Mouse (Mus musculus) lung, embryonic 15.5 days (tissue): Measurements from ENCODE around the gene Chd5. TPM values are rescaled to one million over a fixed set of nuclear protein-coding genes. Genes with fewer than 3 reads are reported as not detected.

Experiments
- ATAC-seq: fragments of 200-750 bp; cut with Nextera tagmentation; 2 replicates; pipeline ENCODE4 v1.8.0; 2017; ENCODE audit warnings: moderate number of reproducible peaks, borderline replicate concordance; ENCODE audit not compliant: low FRiP score, low TSS enrichment; ENCODE audit errors: extremely low read depth
- H3K27ac ChIP-seq: fragments of 300-500 bp; sonication (generic); 2 replicates; pipeline ENCODE4 v1.5.1; 2015; ENCODE audit warnings: moderate library complexity, mild to moderate bottlenecking, inconsistent platforms
- H3K27me3 ChIP-seq: fragments of 300-500 bp; sonication (generic); 2 replicates; pipeline ENCODE4 v1.6.1; 2015; ENCODE audit warnings: inconsistent platforms
- H3K36me3 ChIP-seq: fragments of 300-500 bp; sonication (generic); 2 replicates; pipeline ENCODE4 v1.6.1; 2015; ENCODE audit warnings: inconsistent platforms
- H3K4me1 ChIP-seq: fragments of 300-500 bp; sonication (generic); 2 replicates; pipeline ENCODE4 v1.6.1; 2015; ENCODE audit warnings: inconsistent platforms
- H3K4me2 ChIP-seq: fragments of 300-500 bp; sonication (generic); 2 replicates; pipeline ENCODE4 v1.6.1; 2015; ENCODE audit warnings: inconsistent platforms, mild to moderate bottlenecking, moderate library complexity
- H3K4me3 ChIP-seq: fragments of 300-500 bp; sonication (generic); 2 replicates; pipeline ENCODE4 v1.5.1; 2015; ENCODE audit warnings: mild to moderate bottlenecking, inconsistent platforms
- H3K9ac ChIP-seq: fragments of 300-500 bp; sonication (generic); 2 replicates; pipeline ENCODE4 v1.6.1; 2015; ENCODE audit warnings: inconsistent platforms
- H3K9me3 ChIP-seq: fragments of 300-500 bp; sonication (generic); 2 replicates; pipeline ENCODE4 v1.6.1; 2016; ENCODE audit warnings: inconsistent platforms
- WGBS: fragments of 180-500 bp; shearing (Covaris S2); methylation state at CpG from one replicate; pipeline ENCODE4 v1.1.7; 2015; 5-methylcytosine and 5-hydroxymethylcytosine counted together
- polyA plus RNA-seq: library from polyadenylated mRNA; unstranded; fragments of >200 nt; fragmentation: Nextera tagmentation; extraction: Ambion mirVana; gene quantifications from 2 replicates; pipeline ENCODE4 v1.2.1, GENCODE M21; 2015

Gene Chd5
- polyA plus RNA-seq, 1 experiment from 2014 or later: 0.10 TPM

GRCm38 (mm10) chr4:152321464-152321863 lies 17.0 kb upstream of the Chd5 start:
- Histone ChIP-seq H3K9me3 (no peaks in the 10 kb centered on the region), H3K27ac (no peak overlapping the region), H3K9ac (no peak overlapping the region), H3K4me2 (no peak overlapping the region), H3K36me3 (no peaks in the 10 kb centered on the region), H3K4me3 (no peak overlapping the region), H3K27me3 (peaks cover 22% of the 10 kb centered on the region), H3K4me1 (peaks cover 3% of the 10 kb centered on the region; the same call in 1 of the 2 replicates)
- 41% methylated on average over 5 of the region's 5 CpGs for WGBS
- no peak for ATAC-seq

GRCm38 (mm10) chr4:152324641-152325562 lies 13.5 kb upstream of the Chd5 start:
- H3K27me3 ChIP-seq: no peaks in the 10 kb centered on the region; the same call in 1 of the 2 replicates
- H3K4me2 ChIP-seq: peak overlapping the region; percentile 70
- peak; percentile 11; the same call in 1 of the 2 replicates for ATAC-seq
- H3K4me3 ChIP-seq: peak overlapping the region; percentile 90
- H3K36me3 ChIP-seq: peaks cover 18% of the 10 kb centered on the region
- H3K4me1 ChIP-seq: peaks cover 11% of the 10 kb centered on the region
- 50% methylated on average over 16 of the region's 16 CpGs for WGBS
- H3K27ac ChIP-seq: no peak overlapping the region; the same call in 1 of the 2 replicates
- peak overlapping the region; percentile 32; the same call in 1 of the 2 replicates for H3K9ac ChIP-seq
- H3K9me3 ChIP-seq: no peaks in the 10 kb centered on the region

- Histone ChIP-seq H3K4me2 (peak within 1 kb of the TSS; percentile 70), H3K36me3 (peaks cover 27% of the 10 kb centered on the region), H3K4me3 (peak within 1 kb of the TSS; percentile 90), H3K9me3 (no peaks in the 10 kb centered on the region), H3K9ac (peak within 1 kb of the TSS; percentile 92), H3K27me3 (no peaks in the 10 kb centered on the region; the same call in 1 of the 2 replicates), H3K4me1 (peaks cover 11% of the 10 kb centered on the region), H3K27ac (peak within 1 kb of the TSS; percentile 58)
- ATAC-seq: peak; percentile 97
- WGBS: under 1% methylated on average over 68 of the region's 70 CpGs
Measured at GRCm38 (mm10) chr4:152325574-152326411, 12.7 kb upstream of the Chd5 start, which contains the start of gene Rpl22. TSS of gene Rpl22 (plus strand) at chr4:152325742.

GRCm38 (mm10) chr4:152326543-152326942 lies 11.9 kb upstream of the Chd5 start:
- Histone ChIP-seq H3K4me1 (peaks cover 11% of the 10 kb centered on the region), H3K27ac (no peak overlapping the region), H3K9me3 (no peaks in the 10 kb centered on the region), H3K9ac (peak overlapping the region; percentile 92), H3K27me3 (no peaks in the 10 kb centered on the region), H3K4me2 (peak overlapping the region; percentile 70), H3K4me3 (peak overlapping the region; percentile 90), H3K36me3 (peaks cover 35% of the 10 kb centered on the region)
- ATAC-seq: no peak
- WGBS: 1% methylated on average over 11 of the region's 11 CpGs

- no peak overlapping the region for H3K9ac ChIP-seq
- ATAC-seq: no peak
- 75% methylated on average over 6 of the region's 6 CpGs for WGBS
- peaks cover 56% of the 10 kb centered on the region for H3K36me3 ChIP-seq
- no peak overlapping the region for H3K4me3 ChIP-seq
- no peaks in the 10 kb centered on the region for H3K9me3 ChIP-seq
- no peaks in the 10 kb centered on the region for H3K27me3 ChIP-seq
- no peak overlapping the region for H3K27ac ChIP-seq
- peaks cover 11% of the 10 kb centered on the region for H3K4me1 ChIP-seq
- H3K4me2 ChIP-seq: no peak overlapping the region
Measured at GRCm38 (mm10) chr4:152328691-152329090, 9.8 kb upstream of the Chd5 start.

- peak; percentile 51; the same call in 1 of the 2 replicates for ATAC-seq
- H3K36me3 ChIP-seq: peaks cover 73% of the 10 kb centered on the region
- no peak overlapping the region for H3K9ac ChIP-seq
- H3K27ac ChIP-seq: no peak overlapping the region
- no peaks in the 10 kb centered on the region for H3K4me1 ChIP-seq
- no peak overlapping the region for H3K4me2 ChIP-seq
- H3K9me3 ChIP-seq: no peaks in the 10 kb centered on the region
- WGBS: 18% methylated on average over 2 of the region's 2 CpGs
- H3K4me3 ChIP-seq: no peak overlapping the region
- H3K27me3 ChIP-seq: peaks cover 22% of the 10 kb centered on the region
Measured at GRCm38 (mm10) chr4:152332952-152333351, 5.5 kb upstream of the Chd5 start.

GRCm38 (mm10) chr4:152333587-152333986 lies 4.9 kb upstream of the Chd5 start:
- H3K4me1 ChIP-seq: peaks cover 2% of the 10 kb centered on the region
- ATAC-seq: no peak
- H3K4me3 ChIP-seq: no peak overlapping the region
- 93% methylated on average over 12 of the region's 12 CpGs for WGBS
- peaks cover 28% of the 10 kb centered on the region for H3K27me3 ChIP-seq
- peaks cover 69% of the 10 kb centered on the region for H3K36me3 ChIP-seq
- H3K27ac ChIP-seq: no peak overlapping the region
- no peak overlapping the region for H3K4me2 ChIP-seq
- H3K9ac ChIP-seq: no peak overlapping the region
- no peaks in the 10 kb centered on the region for H3K9me3 ChIP-seq

- H3K36me3 ChIP-seq: peaks cover 27% of the 10 kb centered on the region
- no peak for ATAC-seq
- H3K4me2 ChIP-seq: no peak overlapping the region
- H3K27me3 ChIP-seq: peaks cover 67% of the 10 kb centered on the region
- no peak overlapping the region for H3K27ac ChIP-seq
- H3K4me3 ChIP-seq: no peak overlapping the region
- no peak overlapping the region for H3K9ac ChIP-seq
- peaks cover 10% of the 10 kb centered on the region for H3K4me1 ChIP-seq
- WGBS: 22% methylated on average over 6 of the region's 6 CpGs
- no peaks in the 10 kb centered on the region for H3K9me3 ChIP-seq
Measured at GRCm38 (mm10) chr4:152337772-152338171, 679 bp upstream of the Chd5 start.

- H3K9me3 ChIP-seq: no peaks in the 10 kb centered on the region
- H3K36me3 ChIP-seq: peaks cover 13% of the 10 kb centered on the region
- H3K4me1 ChIP-seq: peaks cover 10% of the 10 kb centered on the region
- 3% methylated on average over 25 of the region's 26 CpGs for WGBS
- H3K4me2 ChIP-seq: peak overlapping the region; percentile 95
- peak overlapping the region; percentile 47 for H3K4me3 ChIP-seq
- no peak overlapping the region for H3K27ac ChIP-seq
- ATAC-seq: no peak
- H3K27me3 ChIP-seq: peaks cover 74% of the 10 kb centered on the region
- H3K9ac ChIP-seq: no peak overlapping the region; the same call in 1 of the 2 replicates
Measured at GRCm38 (mm10) chr4:152339293-152339790, 891 bp downstream of the Chd5 start.

- peak; percentile 23; the same call in 1 of the 2 replicates for ATAC-seq
- no peak overlapping the region for H3K4me2 ChIP-seq
- H3K36me3 ChIP-seq: peaks cover 3% of the 10 kb centered on the region; the same call in 1 of the 2 replicates
- H3K9me3 ChIP-seq: no peaks in the 10 kb centered on the region
- no peak overlapping the region for H3K4me3 ChIP-seq
- peaks cover 74% of the 10 kb centered on the region for H3K27me3 ChIP-seq
- peaks cover 10% of the 10 kb centered on the region for H3K4me1 ChIP-seq
- H3K9ac ChIP-seq: no peak overlapping the region
- no peak overlapping the region for H3K27ac ChIP-seq
- WGBS: 38% methylated on average over 15 of the region's 15 CpGs
Measured at GRCm38 (mm10) chr4:152340584-152341284, 2.3 kb downstream of the Chd5 start.

- no peak for ATAC-seq
- H3K4me3 ChIP-seq: no peak overlapping the region
- H3K9ac ChIP-seq: no peak overlapping the region
- no peak overlapping the region for H3K27ac ChIP-seq
- H3K36me3 ChIP-seq: no peaks in the 10 kb centered on the region
- H3K4me2 ChIP-seq: no peak overlapping the region
- WGBS: 13% methylated on average over 5 of the region's 5 CpGs
- H3K4me1 ChIP-seq: peaks cover 10% of the 10 kb centered on the region
- H3K27me3 ChIP-seq: peaks cover 50% of the 10 kb centered on the region
- no peaks in the 10 kb centered on the region for H3K9me3 ChIP-seq
Measured at GRCm38 (mm10) chr4:152343296-152343695, 4.8 kb downstream of the Chd5 start.
